Mouse (Mus musculus) heart, adult 2 months (tissue): ENCODE measurements around the gene Fgd1. TPM values are rescaled to one million over a fixed set of nuclear protein-coding genes. Genes with fewer than 3 reads are reported as not detected.

ENCODE experiments used
- DNase-seq, 2 experiments: peaks; one replicate each; pipeline ENCODE4 v3.0.0; 2021
- H3K27ac ChIP-seq: fragments of 200-600 bp; 2 replicates; pipeline ENCODE4 v1.8.1; 2022
- H3K27me3 ChIP-seq: fragments of 200-500 bp; 2 replicates; pipeline ENCODE4 v1.6.1; 2012; ENCODE audit warnings: mild to moderate bottlenecking, low read length, inconsistent platforms, mixed read lengths; ENCODE audit not compliant: control insufficient read depth, insufficient read depth
- H3K36me3 ChIP-seq: fragments of 200-500 bp; 2 replicates; pipeline ENCODE4 v1.6.1; 2012; ENCODE audit warnings: low read length, inconsistent platforms; ENCODE audit not compliant: control insufficient read depth, insufficient read depth
- H3K4me1 ChIP-seq: fragments of 200-500 bp; 2 replicates; pipeline ENCODE4 v1.6.1; 2011; ENCODE audit warnings: low read length; ENCODE audit not compliant: control insufficient read depth, insufficient read depth
- H3K4me3 ChIP-seq: fragments of 200-600 bp; 2 replicates; pipeline ENCODE4 v1.8.1; 2022
- H3K79me2 ChIP-seq: fragments of 200-500 bp; replicated peaks from 2 replicates; pipeline ENCODE4 v1.6.1; 2012; ENCODE audit warnings: mild to moderate bottlenecking, inconsistent platforms, low read length, moderate library complexity, mixed read lengths; ENCODE audit not compliant: control insufficient read depth, insufficient read depth
- H3K9ac ChIP-seq: fragments of 200-500 bp; 2 replicates; pipeline ENCODE4 v1.6.1; 2012; ENCODE audit warnings: low read depth, mild to moderate bottlenecking, control low read depth, inconsistent platforms, low read length, mixed read lengths
- CTCF ChIP-seq: fragments of 200-600 bp; IDR thresholded peaks from 2 replicates; pipeline ENCODE4 v1.8.1; 2022; ENCODE audit warnings: antibody characterized with exemption, mild to moderate bottlenecking, moderate library complexity
- EP300 ChIP-seq: fragments of 200-500 bp; IDR thresholded peaks from 2 replicates; pipeline ENCODE4 v1.6.1; 2011; ENCODE audit warnings: low read depth, low read length, control low read depth; ENCODE audit not compliant: insufficient read depth
- WGBS: fragments of 180-500 bp; shearing (Covaris S2); methylation state at CpG from one replicate; pipeline ENCODE4 v1.1.7; 2018; 5-methylcytosine and 5-hydroxymethylcytosine counted together
- intact Hi-C: fragments of 180-260 bp; cut with DNase I; formaldehyde crosslinking; loops from one replicate; pipeline ENCODE4 v1.15.1; 2025
- polyA plus RNA-seq: library from polyadenylated mRNA; depleted of rRNA; stranded (reverse); fragments of >200 nt; gene quantifications from 2 replicates; pipeline ENCODE4 v1.2.3, GENCODE M21; 2012; rRNA removed
- total RNA-seq, 2 experiments: library from RNA; stranded (reverse); gene quantifications; 2 replicates each; pipeline ENCODE4 v1.2.3; 2021

Fgd1 gene
- total and polyA plus RNA-seq, 3 experiments, result 8.4 to 10.3 (median 8.9) TPM

DNA sequence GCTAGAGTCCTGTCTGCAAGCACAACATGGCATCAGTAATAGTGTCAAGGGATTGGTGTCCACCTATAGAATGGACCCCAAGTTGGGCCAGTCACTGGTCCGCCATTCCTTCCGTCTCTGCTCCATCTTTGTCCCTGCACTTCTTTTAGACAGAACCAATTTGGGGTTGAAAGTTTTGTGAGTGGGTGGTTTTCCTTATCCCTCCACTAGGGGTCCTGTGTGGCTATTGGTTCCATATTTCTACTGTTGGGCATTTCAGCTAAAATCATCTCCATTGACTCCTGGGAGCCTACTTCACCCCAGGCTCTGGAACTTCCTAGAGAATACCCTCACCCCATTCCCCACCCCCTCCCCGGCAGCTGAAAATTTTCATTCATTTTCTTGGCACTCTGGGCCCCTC is 84.5 kb downstream of the Fgd1 start:
- no peaks in the 10 kb centered on the region for H3K79me2 ChIP-seq
- no peak for DNase-seq
- no peaks in the 10 kb centered on the region for H3K27me3 ChIP-seq
- no peaks in the 10 kb centered on the region for H3K4me1 ChIP-seq
- intact Hi-C loops, result loop anchor here (10.0 kb wide), 1 partner anchor 224 kb away; no protein-coding TSS in a partner anchor
- WGBS, result 72% methylated on average over 3 of the region's 3 CpGs
- no peak overlapping the region for H3K27ac ChIP-seq
- no peak overlapping the region for H3K4me3 ChIP-seq
- H3K9ac ChIP-seq, result no peak overlapping the region
- TF ChIP-seq CTCF (peak; percentile 38), EP300 (no peak)
- no peaks in the 10 kb centered on the region for H3K36me3 ChIP-seq

DNA sequence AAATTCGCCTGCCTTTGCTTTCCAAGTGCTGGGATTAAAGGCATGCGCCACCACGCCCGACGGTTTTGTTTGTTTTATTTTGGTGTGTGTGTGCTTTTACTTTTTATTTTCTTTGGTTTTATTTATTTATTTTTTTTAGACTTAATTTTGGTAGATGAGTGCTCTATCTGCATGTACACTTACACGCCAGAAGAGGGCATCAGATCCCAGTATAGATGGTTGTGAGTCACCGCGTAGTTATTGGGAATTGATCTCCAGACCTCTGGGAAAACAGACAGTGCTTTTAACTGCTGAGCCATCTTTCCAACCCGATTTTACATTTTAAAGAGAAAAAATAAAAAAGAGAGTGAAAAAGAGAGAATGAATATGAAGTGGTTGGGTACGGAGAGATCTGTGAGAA is 86.8 kb downstream of the Fgd1 start:
- 22% methylated on average over 10 of the region's 10 CpGs for WGBS
- intact Hi-C loops, result loop anchor here (10.0 kb wide), 1 partner anchor 222 kb away; no protein-coding TSS in a partner anchor
- no peak overlapping the region for H3K9ac ChIP-seq

More for the DNA sequence above, 86.8 kb downstream of the Fgd1 start:
- TF ChIP-seq CTCF (peak; percentile 66), EP300 (no peak)
- no peaks in the 10 kb centered on the region for H3K36me3 ChIP-seq
- no peaks in the 10 kb centered on the region for H3K27me3 ChIP-seq
- no peak overlapping the region for H3K27ac ChIP-seq
- DNase-seq, result no peak
- H3K4me3 ChIP-seq, result no peak overlapping the region
- H3K79me2 ChIP-seq, result no peaks in the 10 kb centered on the region
- no peaks in the 10 kb centered on the region for H3K4me1 ChIP-seq

Other genes with a start within 250 kb of the Fgd1 start
- gene Maged2, start 231.8 kb upstream of the Fgd1 start, total RNA-seq, result 10 to 100 TPM; 20.8 to 23.1 TPM
- 24.1 and 37.7 TPM in 2 replicates for gene Maged2, start 231.8 kb upstream of the Fgd1 start, polyA plus RNA-seq
- gene Gnl3l, start 28.8 kb upstream of the Fgd1 start, total RNA-seq, result 10 to 100 TPM; 36.8 to 38.9 TPM
- 10.8 and 17.1 TPM in 2 replicates for gene Gnl3l, start 28.8 kb upstream of the Fgd1 start, polyA plus RNA-seq
- 10 to 100 TPM; 12.5 to 12.8 TPM for gene Tsr2, start 50.4 kb downstream of the Fgd1 start, total RNA-seq
- gene Tsr2, start 50.4 kb downstream of the Fgd1 start, polyA plus RNA-seq, result 4.9 and 9.3 TPM in 2 replicates
- gene Wnk3, start 151.9 kb downstream of the Fgd1 start, total RNA-seq, result under 1 TPM; 0.10 to 0.18 TPM
- gene Wnk3, start 151.9 kb downstream of the Fgd1 start, polyA plus RNA-seq, result 0.03 and 0.06 TPM in 2 replicates